10 mouse cellular contexts compared by ENCODE assay signal in genomic region chrX:111210225-111210624, GRCm38 (mm10). TPM values are rescaled to one million over a fixed set of nuclear protein-coding genes. Genes with fewer than 3 reads are reported as not detected.
A peak's percentile ranks its signal among the peaks of the same experiment; 100 is the strongest.
DNase-seq lines count a peak whose midpoint lies in the region; ATAC-seq and TF ChIP-seq lines count a peak whose summit lies in the region.
"Had no signal": no experiment of that assay in that cellular context is flagged by ENCODE, and none has a peak within 500 bp of the region (broad histone marks: within the 10 kb centered on the region; RNA-seq: fewer than 3 reads in every experiment).

No protein-coding gene starts in this region.

- peak; percentile 66 for ATAC-seq in forebrain, postnatal 0 days
- ATAC-seq in midbrain, embryonic 12.5 days (ENCODE audit: low FRiP score, low read depth): peak; percentile 49; the same call in 1 of the 2 replicates

- H3K4me1 ChIP-seq in forebrain, postnatal 0 days (ENCODE audit: insufficient read depth): no peaks in the 10 kb centered on the region
- H3K4me1 ChIP-seq in midbrain, embryonic 12.5 days: no peaks in the 10 kb centered on the region
- H3K4me1 ChIP-seq: heart, embryonic 13.5 days had no signal

- no peak overlapping the region for H3K4me2 ChIP-seq in forebrain, postnatal 0 days (ENCODE audit: low read depth)
- no peak overlapping the region for H3K4me2 ChIP-seq in midbrain, embryonic 12.5 days (replicated peaks)
- H3K4me2 ChIP-seq: heart, embryonic 13.5 days had no signal

- H3K9ac ChIP-seq in forebrain, postnatal 0 days: no peak overlapping the region
- no peak overlapping the region for H3K9ac ChIP-seq in midbrain, embryonic 12.5 days (replicated peaks)
- H3K9ac ChIP-seq: heart, embryonic 13.5 days had no signal

- WGBS in forebrain, postnatal 0 days: 24% methylated on average over 5 of the region's 5 CpGs
- WGBS in midbrain, embryonic 12.5 days: 17% methylated on average over 5 of the region's 5 CpGs

- H3K4me3 ChIP-seq in forebrain, postnatal 0 days (ENCODE audit: low read depth, low read length): no peak overlapping the region
- H3K4me3 ChIP-seq in midbrain, embryonic 12.5 days: no peak overlapping the region
- H3K4me3 ChIP-seq: heart, embryonic 13.5 days had no signal

- peak; percentile 79 for TF ChIP-seq CTCF in forebrain, postnatal 0 days (IDR thresholded peaks at IDR 0.05; ENCODE audit: low read depth)

- no peak overlapping the region for H3K27ac ChIP-seq in forebrain, postnatal 0 days (ENCODE audit: low read depth, low read length)
- H3K27ac ChIP-seq in midbrain, embryonic 12.5 days (replicated peaks): no peak overlapping the region
- H3K27ac ChIP-seq: heart, embryonic 13.5 days had no signal

- H3K36me3 ChIP-seq in forebrain, postnatal 0 days (ENCODE audit: insufficient read depth): no peaks in the 10 kb centered on the region
- H3K36me3 ChIP-seq in midbrain, embryonic 12.5 days: no peaks in the 10 kb centered on the region
- H3K36me3 ChIP-seq: heart, embryonic 13.5 days had no signal

- no peaks in the 10 kb centered on the region for H3K27me3 ChIP-seq in forebrain, postnatal 0 days (ENCODE audit: insufficient read depth, low read length)
- no peaks in the 10 kb centered on the region for H3K27me3 ChIP-seq in midbrain, embryonic 12.5 days
- H3K27me3 ChIP-seq: heart, embryonic 13.5 days had no signal

- no peaks in the 10 kb centered on the region for H3K9me3 ChIP-seq in forebrain, postnatal 0 days (ENCODE audit: low read length)
- no peaks in the 10 kb centered on the region for H3K9me3 ChIP-seq in midbrain, embryonic 12.5 days
- H3K9me3 ChIP-seq: heart, embryonic 13.5 days had no signal

- DNase-seq in adrenal gland, adult (ENCODE audit: inconsistent age in 2 of 2, low spot score in 1 of 2): peak; percentile 5 to 67
- DNase-seq in adrenal gland, adult 8-10 months: no peak
- DNase-seq in 3T3-L1 (ENCODE audit: low read depth, low spot score): peak; percentile 64
- DNase-seq in c-Kit-positive CD71-negative TER-119-negative erythroid progenitor cells, embryonic 14.5 days (ENCODE audit: low read depth): peak; percentile 12
- peak; percentile 75 for DNase-seq in forebrain, postnatal 0 days
- peak; percentile 19 for DNase-seq in layer of hippocampus, adult 9-11 months
- DNase-seq in thymus, postnatal 14 days: peak; percentile 7

RNA-seq across cellular contexts. Expression of gene Gm10112, which starts 42.1 kb away (rescaled TPM):
- not detected for total RNA-seq in adrenal gland, adult 8-10 months (2022)
- not detected in 2 replicates for total RNA-seq in forebrain, postnatal 0 days (2014; rRNA removed)
- polyA plus RNA-seq in forebrain, postnatal 0 days (2015; fragmentation: Nextera tagmentation; extraction: Ambion mirVana): not detected in 2 replicates
- polyA plus RNA-seq in midbrain, embryonic 12.5 days (2016; fragmentation: Nextera tagmentation; extraction: Ambion mirVana): not detected in 2 replicates
- polyA plus RNA-seq: C2C12; heart, embryonic 13.5 days had no signal
